23 mouse cellular contexts compared by ENCODE assay signal in the genomic region with DNA sequence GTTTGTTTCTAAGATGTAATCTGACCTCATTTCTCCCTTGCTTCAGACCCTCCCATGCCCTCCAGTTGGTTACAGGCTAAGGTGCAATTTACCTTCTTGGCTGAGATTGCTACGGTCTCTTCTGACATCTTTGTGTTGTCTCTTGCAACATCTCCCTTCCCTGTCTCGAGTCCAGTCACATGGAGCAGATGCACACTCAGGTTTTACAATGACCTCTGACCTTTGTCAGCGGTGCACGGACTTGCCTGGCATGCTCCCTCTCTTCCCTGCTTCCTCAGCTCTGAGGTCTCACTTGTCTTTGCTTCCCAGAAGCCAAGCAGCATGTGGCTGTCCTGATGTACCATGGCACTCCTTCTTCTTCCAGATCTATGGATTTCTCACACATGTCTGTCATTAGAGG. TPM values are rescaled to one million over a fixed set of nuclear protein-coding genes. Genes with fewer than 3 reads are reported as not detected.
"Had no signal": no experiment of that assay in that cellular context is flagged by ENCODE, and none has a peak within 500 bp of the region (broad histone marks: within the 10 kb centered on the region; RNA-seq: fewer than 3 reads in every experiment).

No protein-coding gene starts in this region.

- H3K4me1 ChIP-seq: limb, embryonic 13.5 days; midbrain, embryonic 12.5 days; midbrain, embryonic 15.5 days; neural tube, embryonic 12.5 days; neural tube, embryonic 15.5 days had no signal

- H3K4me3 ChIP-seq: kidney, embryonic 15.5 days; limb, embryonic 10.5 days; limb, embryonic 13.5 days; midbrain, embryonic 12.5 days; midbrain, embryonic 15.5 days; neural tube, embryonic 12.5 days; neural tube, embryonic 15.5 days had no signal

- H3K9ac ChIP-seq: kidney, embryonic 15.5 days; limb, embryonic 13.5 days; liver, embryonic 14.5 days; liver, postnatal 0 days; lung, embryonic 14.5 days; midbrain, embryonic 12.5 days; midbrain, embryonic 15.5 days; neural tube, embryonic 12.5 days; neural tube, embryonic 15.5 days had no signal

- H3K27ac ChIP-seq: kidney, embryonic 15.5 days; limb, embryonic 10.5 days; limb, embryonic 13.5 days; liver, embryonic 14.5 days; macrophage; midbrain, embryonic 12.5 days; midbrain, embryonic 15.5 days; neural tube, embryonic 12.5 days; neural tube, embryonic 15.5 days; stomach, postnatal 0 days had no signal

- H3K36me3 ChIP-seq: kidney, embryonic 15.5 days; limb, embryonic 10.5 days; limb, embryonic 13.5 days; midbrain, embryonic 12.5 days; midbrain, embryonic 15.5 days; neural tube, embryonic 12.5 days; neural tube, embryonic 15.5 days had no signal

- H3K27me3 ChIP-seq: kidney, embryonic 15.5 days; limb, embryonic 13.5 days; midbrain, embryonic 12.5 days; midbrain, embryonic 15.5 days; neural tube, embryonic 12.5 days; neural tube, embryonic 15.5 days had no signal

- H3K4me2 ChIP-seq: kidney, embryonic 15.5 days; limb, embryonic 13.5 days; liver, embryonic 11.5 days; lung, embryonic 14.5 days; midbrain, embryonic 12.5 days; midbrain, embryonic 15.5 days; neural tube, embryonic 12.5 days; neural tube, embryonic 15.5 days had no signal

- H3K9me3 ChIP-seq: limb, embryonic 10.5 days; midbrain, embryonic 12.5 days; midbrain, embryonic 15.5 days; neural tube, embryonic 15.5 days had no signal

- DNase-seq: kidney, adult 2 months; kidney, postnatal 10 days; kidney, postnatal 4 days; liver, postnatal 0 days; lung, embryonic 14.5 days; right cerebral cortex, adult 18-20 months; right cerebral cortex, postnatal 14 days; right cerebral cortex, postnatal 4 days; thymus, adult 2 months; thymus, postnatal 14 days had no signal

- ATAC-seq: liver, postnatal 0 days; lung, postnatal 0 days; midbrain, embryonic 15.5 days had no signal

RNA-seq across cellular contexts. Expression of gene Kcnh1, which starts 33.6 kb away (rescaled TPM):
- total RNA-seq: megakaryocyte, adult 5-6 weeks had no signal
- polyA plus RNA-seq: liver, postnatal 0 days; macrophage had no signal
